Mouse (Mus musculus) thymus, adult 2 months (tissue): Measurements from ENCODE around the gene Rasa3. TPM values are rescaled to one million over a fixed set of nuclear protein-coding genes. Genes with fewer than 3 reads are reported as not detected.

Experiments used
- DNase-seq: peaks from one replicate; pipeline ENCODE4 v3.0.0; 2021
- H3K27ac ChIP-seq: fragments of 200-500 bp; 2 replicates; pipeline ENCODE4 v1.5.1; 2012; ENCODE audit warnings: low read length, control low read depth; ENCODE audit not compliant: control insufficient read depth, insufficient read depth
- H3K27me3 ChIP-seq: fragments of 200-500 bp; 2 replicates; pipeline ENCODE4 v1.6.1; 2012; ENCODE audit warnings: mild to moderate bottlenecking, low read length, moderate library complexity, mixed read lengths; ENCODE audit not compliant: control insufficient read depth, insufficient read depth
- H3K36me3 ChIP-seq: fragments of 200-500 bp; 2 replicates; pipeline ENCODE4 v1.6.1; 2012; ENCODE audit warnings: mild to moderate bottlenecking, low read length, moderate library complexity; ENCODE audit not compliant: control insufficient read depth, insufficient read depth
- H3K4me1 ChIP-seq: fragments of 200-500 bp; replicated peaks from 2 replicates; pipeline ENCODE4 v1.6.1; 2012; ENCODE audit warnings: low read length; ENCODE audit not compliant: control insufficient read depth, insufficient read depth
- H3K4me3 ChIP-seq: fragments of 200-500 bp; 2 replicates; pipeline ENCODE4 v1.5.1; 2012; ENCODE audit warnings: mild to moderate bottlenecking, low read length, control low read depth, moderate library complexity; ENCODE audit not compliant: control insufficient read depth, insufficient read depth
- CTCF ChIP-seq: fragments of 200-500 bp; IDR thresholded peaks from 2 replicates; pipeline ENCODE4 v1.5.1; 2012; ENCODE audit warnings: mild to moderate bottlenecking, control low read depth, low read length, moderate library complexity, borderline replicate concordance; ENCODE audit not compliant: control insufficient read depth, poor library complexity, insufficient read depth; ENCODE audit errors: extremely low read depth
- POLR2A ChIP-seq: fragments of 200-500 bp; IDR thresholded peaks from 2 replicates; pipeline ENCODE4 v1.6.1; 2012; ENCODE audit warnings: mild to moderate bottlenecking, low read length, control low read depth, moderate library complexity; ENCODE audit not compliant: control insufficient read depth, poor library complexity, insufficient read depth; ENCODE audit errors: extremely low read depth
- WGBS: fragments of 180-500 bp; shearing (Covaris S2); methylation state at CpG from one replicate; pipeline ENCODE4 v1.1.7; 2018; 5-methylcytosine and 5-hydroxymethylcytosine counted together
- polyA plus RNA-seq: library from polyadenylated mRNA; depleted of rRNA; stranded (reverse); fragments of >200 nt; gene quantifications from 2 replicates; pipeline ENCODE4 v1.2.3, GENCODE M21; 2012

Gene Rasa3
- polyA plus RNA-seq, 1 experiment, result 57.5 TPM

- H3K27me3 ChIP-seq, result no peaks in the 10 kb centered on the region
- no peak for DNase-seq
Measured at GRCm38 (mm10) chr8:13687101-13687717, 9.8 kb upstream of the Rasa3 start.

DNA sequence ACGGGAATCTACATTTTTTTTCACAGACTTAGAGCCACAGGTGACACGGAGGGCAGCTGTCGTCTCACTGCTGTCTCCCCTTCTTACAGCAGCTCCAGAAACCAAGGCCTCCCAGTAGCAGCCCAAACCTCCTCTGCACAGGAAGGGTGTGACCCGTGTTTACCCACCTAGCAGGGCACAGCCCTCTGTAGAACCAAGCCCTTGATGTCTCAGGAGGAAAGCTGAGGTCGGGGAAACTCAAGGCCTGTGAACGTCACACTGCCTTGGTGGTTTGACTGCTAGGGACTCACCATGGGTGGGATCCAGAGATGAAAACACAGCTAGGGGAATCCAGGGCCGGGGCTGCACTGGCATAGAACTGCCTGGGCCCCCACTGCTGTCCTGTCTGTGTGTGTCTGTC lies 9.0 kb upstream of the Rasa3 start:
- H3K36me3 ChIP-seq, result no peaks in the 10 kb centered on the region
- DNase-seq, result peak; percentile 76
- H3K4me1 ChIP-seq, result peaks cover 32% of the 10 kb centered on the region
- peak overlapping the region; percentile 84 for H3K27ac ChIP-seq
- 4% methylated on average over 7 of the region's 7 CpGs for WGBS
- no peaks in the 10 kb centered on the region for H3K27me3 ChIP-seq
- 0 out of 2 replicates have a peak, but pooled peaks have one; percentile 37 for TF ChIP-seq POLR2A
- TF ChIP-seq CTCF, result no peak
- H3K4me3 ChIP-seq, result no peak overlapping the region

More at GRCm38 (mm10) chr8:13687101-13687717, 9.8 kb upstream of the Rasa3 start:
- 94% methylated on average over 8 of the region's 8 CpGs for WGBS
- TF ChIP-seq POLR2A (no peak), CTCF (no peak)
- Histone ChIP-seq H3K4me3 (no peak overlapping the region), H3K27ac (peak overlapping the region; percentile 84), H3K4me1 (peaks cover 32% of the 10 kb centered on the region), H3K36me3 (no peaks in the 10 kb centered on the region)

GRCm38 (mm10) chr8:13685674-13686314 lies 8.4 kb upstream of the Rasa3 start:
- WGBS, result 32% methylated on average over 16 of the region's 16 CpGs
- no peak overlapping the region for H3K4me3 ChIP-seq
- H3K4me1 ChIP-seq, result peaks cover 32% of the 10 kb centered on the region
- no peak for TF ChIP-seq CTCF
- TF ChIP-seq POLR2A, result no peak
- peak overlapping the region; percentile 86 for H3K27ac ChIP-seq
- DNase-seq, result peak; percentile 56
- no peaks in the 10 kb centered on the region for H3K27me3 ChIP-seq
- H3K36me3 ChIP-seq, result no peaks in the 10 kb centered on the region

- Histone ChIP-seq H3K36me3 (no peaks in the 10 kb centered on the region), H3K27me3 (no peaks in the 10 kb centered on the region), H3K27ac (peak overlapping the region; percentile 86), H3K4me3 (no peak overlapping the region), H3K4me1 (peaks cover 32% of the 10 kb centered on the region)
- WGBS, result 5% methylated on average over 7 of the region's 7 CpGs
- no peak for DNase-seq
- TF ChIP-seq CTCF (no peak), POLR2A (no peak)
Measured at GRCm38 (mm10) chr8:13684131-13684530, 6.7 kb upstream of the Rasa3 start.

- no peak for DNase-seq
Measured at GRCm38 (mm10) chr8:13678182-13678581, 779 bp upstream of the Rasa3 start.

GRCm38 (mm10) chr8:13676701-13677412 lies 546 bp downstream of the Rasa3 start:
- no peaks in the 10 kb centered on the region for H3K36me3 ChIP-seq
- H3K4me1 ChIP-seq, result peaks cover 45% of the 10 kb centered on the region
- TF ChIP-seq POLR2A (no peak), CTCF (no peak)
- H3K27ac ChIP-seq, result peak overlapping the region; percentile 68; the same call in 1 of the 2 replicates
- H3K27me3 ChIP-seq, result no peaks in the 10 kb centered on the region
- H3K4me3 ChIP-seq, result peak overlapping the region; percentile 98
- peak; percentile 75 for DNase-seq
- WGBS, result under 1% methylated on average over 47 of the region's 47 CpGs

More at GRCm38 (mm10) chr8:13678182-13678581, 779 bp upstream of the Rasa3 start:
- peaks cover 43% of the 10 kb centered on the region for H3K4me1 ChIP-seq
- no peaks in the 10 kb centered on the region for H3K36me3 ChIP-seq
- H3K27ac ChIP-seq, result peak overlapping the region; percentile 27; the same call in 1 of the 2 replicates
- H3K27me3 ChIP-seq, result no peaks in the 10 kb centered on the region
- H3K4me3 ChIP-seq, result peak overlapping the region; percentile 39
- no peak for TF ChIP-seq POLR2A
- no peak for TF ChIP-seq CTCF
- WGBS, result 31% methylated on average over 8 of the region's 8 CpGs
